Mouse (Mus musculus) retina, postnatal 7 days (tissue): ENCODE data around the gene Mgat4a.

ENCODE experiments used
- DNase-seq: peaks from one replicate; pipeline ENCODE4 v3.0.0-alpha.2; 2012; ENCODE audit warnings: low read depth, low spot score

Mgat4a gene

DNA sequence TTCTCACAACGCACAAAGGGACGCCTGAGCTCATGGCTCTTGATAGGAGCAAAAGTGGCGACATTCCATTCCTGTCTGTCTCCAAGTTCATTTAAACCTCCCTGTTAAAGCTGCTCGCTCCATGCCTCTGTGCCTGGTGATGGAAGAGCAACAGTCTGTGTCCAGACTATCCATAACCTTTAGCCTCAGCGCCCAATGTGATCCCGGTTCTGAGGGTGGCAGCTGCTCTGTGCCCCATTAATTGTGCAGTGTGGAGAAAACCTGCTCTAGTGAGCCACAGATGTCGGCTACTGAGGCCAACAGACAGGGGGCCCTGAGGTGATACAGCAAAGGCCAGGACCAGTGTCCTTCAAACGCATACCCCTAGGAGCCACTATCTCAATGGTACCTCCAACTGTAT, 141.1 kb downstream of the Mgat4a start:
- no peak for DNase-seq

DNA sequence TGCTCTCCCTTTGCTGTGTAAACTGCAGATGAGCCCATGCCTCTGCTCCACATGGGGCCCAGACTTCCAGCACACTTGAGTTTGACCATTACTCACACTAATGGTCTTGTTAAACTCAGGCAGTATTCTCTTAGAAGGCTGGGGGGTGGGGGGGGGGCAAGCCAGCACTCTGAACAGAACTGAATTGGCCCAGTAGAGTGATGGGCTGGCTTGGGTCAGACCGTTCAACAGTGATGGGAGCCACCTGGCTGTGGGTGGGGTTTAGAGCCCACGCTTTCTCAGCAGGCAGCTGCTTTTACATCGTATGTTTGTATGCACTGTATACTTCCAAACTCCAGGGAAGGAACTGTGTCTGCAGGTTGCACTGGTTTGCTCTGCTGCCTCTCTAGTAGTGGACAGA, 141.9 kb downstream of the Mgat4a start:
- no peak for DNase-seq

DNA sequence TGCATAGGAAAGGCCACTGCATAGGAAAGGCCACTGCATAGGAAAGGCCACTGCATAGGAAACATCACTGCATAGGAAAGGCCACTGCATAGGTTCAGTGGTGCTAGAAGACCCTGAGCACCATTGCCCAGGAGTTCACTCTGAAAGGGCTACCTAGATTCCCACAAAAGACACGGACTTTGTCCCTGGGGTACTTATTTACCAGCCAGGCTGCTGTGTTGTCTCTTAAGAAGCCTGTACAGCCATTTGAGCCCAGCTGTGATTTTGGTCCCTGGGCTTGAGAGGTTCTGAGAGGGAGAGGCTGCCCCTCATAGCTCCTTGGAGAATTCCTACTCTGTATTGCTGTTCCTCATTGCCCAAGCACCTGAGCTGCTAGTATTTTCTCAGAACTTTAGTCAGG, 144.3 kb downstream of the Mgat4a start:
- no peak for DNase-seq

DNA sequence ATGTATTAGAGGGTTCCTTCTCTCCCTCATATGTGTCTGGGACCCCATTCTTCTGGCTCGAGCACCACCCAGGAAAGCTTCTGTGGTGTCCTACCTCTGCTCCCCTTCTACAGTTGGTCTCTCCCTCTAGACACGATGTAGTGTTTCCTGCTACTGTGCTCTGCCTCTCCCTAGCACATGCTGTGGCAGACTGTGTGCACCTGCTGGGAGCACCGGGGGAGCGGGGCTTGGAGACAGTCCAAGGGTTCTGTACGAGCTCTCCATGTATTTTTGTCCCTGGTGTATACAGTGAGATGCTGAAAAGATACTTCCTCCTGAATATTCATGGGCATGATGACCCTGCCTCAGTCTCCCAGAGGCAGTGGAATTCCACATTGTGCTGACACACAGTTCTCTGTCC, 147.6 kb downstream of the Mgat4a start:
- DNase-seq: no peak
